Mouse (Mus musculus): ENCODE measurements around the gene Ifnl2.

DNA sequence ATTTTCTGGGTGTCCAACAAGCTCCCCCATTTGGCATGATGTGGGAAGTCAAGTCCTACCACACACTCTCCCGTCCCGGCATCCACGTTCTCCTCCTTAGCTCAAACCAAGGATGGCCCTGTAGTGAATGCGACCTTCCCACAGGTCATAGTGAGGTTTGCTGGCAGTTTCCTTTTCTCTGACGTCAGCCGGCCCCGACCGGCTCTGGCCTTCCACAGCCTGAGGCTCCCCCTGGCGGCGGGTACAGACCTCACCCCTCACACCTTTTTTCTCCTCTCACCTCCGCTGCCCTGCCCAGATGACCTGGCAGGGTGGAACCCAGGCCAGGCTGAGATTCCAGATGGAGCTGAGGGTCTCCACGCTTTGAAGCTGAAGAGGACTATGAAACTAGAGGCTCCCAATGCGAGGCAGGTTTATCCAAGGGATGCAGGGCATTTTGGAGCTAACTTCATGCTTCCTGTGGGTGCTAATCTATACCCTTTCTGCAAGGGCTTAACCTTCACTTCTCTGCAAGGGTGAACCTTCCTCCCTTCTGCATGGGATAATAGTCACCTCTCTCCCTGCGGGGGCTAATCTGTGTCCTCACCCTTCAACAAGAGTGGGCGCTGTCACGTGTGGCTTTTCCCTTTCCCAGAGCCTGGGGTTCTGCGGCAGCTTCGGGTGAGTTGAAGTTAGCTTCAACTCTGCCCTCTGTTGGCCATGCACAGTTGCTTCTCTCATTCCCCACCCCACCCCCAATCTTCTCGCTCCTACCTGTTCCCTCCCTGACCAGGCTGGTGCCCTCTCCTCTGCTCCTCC is 17.9 kb upstream of the Ifnl2 start:
- TF ChIP-seq CTCF (IDR thresholded peaks at IDR 0.05; ENCODE audit: extremely low read depth, insufficient read depth, insufficient read length, insufficient replicate concordance), result peak; percentile 92
- no peak for TF ChIP-seq POLR2A (IDR thresholded peaks at IDR 0.05; ENCODE audit: low read depth, low read length)
